Mouse (Mus musculus) cerebellum, postnatal 14 days (tissue): ENCODE data around the gene Pi16.
"Not testable (repeated sequence)": the region's sequence is repeated elsewhere in the genome, so short reads cannot be mapped to it uniquely, and the experiment has no call there.

Source experiments
- DNase-seq, 2 experiments: peaks; one replicate each; pipeline ENCODE4 v3.0.0; 2021; ENCODE audit warnings: mixed read lengths in 2 of 2

Pi16 gene

DNA sequence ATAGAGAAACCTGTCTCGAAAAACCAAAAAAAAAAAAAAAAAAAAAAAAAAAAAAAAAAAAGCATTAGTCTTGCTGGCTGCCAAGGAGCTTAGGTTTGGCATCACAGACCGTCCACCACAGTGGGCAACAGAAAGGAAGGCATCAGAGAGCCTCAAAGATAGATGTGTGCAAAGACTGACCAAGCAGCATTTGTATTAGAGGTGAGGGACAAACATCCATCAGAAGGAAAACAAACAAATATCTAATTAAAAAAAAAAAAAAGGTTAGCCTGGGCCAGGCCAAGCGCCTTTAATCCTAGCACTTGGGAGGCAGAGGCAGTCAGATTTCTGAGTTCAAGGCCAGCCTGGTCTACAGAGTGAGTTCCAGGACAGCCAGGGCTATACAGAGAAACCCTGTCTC is at the start of gene Pi16:
Gene Pi16 (plus strand): TSS at position 301 of the 400 bp plus-strand sequence.
- DNase-seq = not testable (repeated sequence)

DNA sequence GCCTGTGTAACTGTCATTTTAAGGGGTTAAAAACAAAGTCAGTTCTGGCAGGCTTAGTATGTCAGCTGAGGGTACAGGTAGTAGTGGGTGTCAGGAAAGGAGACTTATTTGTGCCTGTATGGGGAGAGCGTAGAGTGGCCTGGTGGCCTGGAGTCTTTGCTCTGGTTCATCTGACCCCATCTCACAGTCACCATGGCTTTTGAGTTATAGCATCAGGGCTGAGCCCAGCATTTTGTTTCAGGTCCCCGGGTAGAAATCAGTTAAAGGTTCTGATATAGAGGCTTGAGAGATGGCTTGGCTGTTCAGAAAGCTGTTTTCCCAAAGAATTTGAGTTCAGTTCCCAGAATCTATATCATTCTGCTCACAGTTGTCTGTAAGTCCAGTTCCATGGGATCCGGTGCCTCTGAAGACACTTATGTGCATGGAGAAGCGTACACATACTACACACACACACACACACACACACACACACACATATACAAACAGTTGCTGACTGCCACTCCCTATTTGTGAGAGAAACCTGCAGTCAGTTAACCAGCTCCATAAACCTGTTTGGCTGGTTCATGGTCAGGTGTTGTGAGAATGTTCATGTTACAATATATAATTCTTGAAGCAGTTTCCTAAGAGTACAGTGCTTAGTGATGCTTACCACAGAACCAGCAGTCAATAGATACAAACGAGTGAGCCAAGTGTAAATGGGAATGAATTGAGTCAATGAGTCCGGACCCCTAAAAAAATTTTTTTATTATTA is 49.4 kb upstream of the Pi16 start:
- peak in 1 of 2 experiments; percentile 31 for DNase-seq

DNA sequence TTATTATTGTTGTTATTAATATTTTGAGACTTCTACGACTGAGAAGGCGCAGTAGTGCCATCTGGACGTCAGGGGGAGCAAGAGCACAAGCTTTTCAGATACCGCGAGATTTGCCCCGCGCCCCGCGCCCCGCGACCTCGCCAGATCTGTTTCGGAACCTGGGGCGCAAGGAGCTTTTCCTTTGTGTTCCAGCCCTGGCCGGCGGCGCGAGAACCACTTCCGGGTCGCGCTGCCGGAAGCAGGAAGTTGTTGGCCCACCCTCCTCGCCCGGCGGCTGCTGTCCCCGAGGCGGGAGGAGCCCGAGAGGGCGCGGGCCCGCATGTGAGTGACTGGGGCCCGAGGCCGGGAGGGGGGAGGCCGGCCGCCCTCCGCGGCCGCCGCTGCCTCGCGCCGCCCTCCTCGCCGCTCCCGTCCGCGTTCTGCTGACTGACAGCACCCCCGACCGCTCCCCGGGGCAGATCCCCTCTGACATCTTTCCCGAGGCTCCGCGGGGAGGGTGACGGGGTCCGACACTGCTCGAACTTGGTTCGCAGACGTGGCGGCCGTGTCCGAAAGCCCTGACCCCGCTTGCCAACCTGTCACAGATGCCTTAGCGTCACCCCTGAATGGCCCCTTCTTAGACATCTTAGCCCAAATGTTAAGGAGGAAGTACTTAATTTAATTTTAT is 48.7 kb upstream of the Pi16 start, which contains the start of gene BC004004:
Gene BC004004 (plus strand): TSS at position 107 of the 667 bp plus-strand sequence.
- DNase-seq = peak; percentile 98

DNA sequence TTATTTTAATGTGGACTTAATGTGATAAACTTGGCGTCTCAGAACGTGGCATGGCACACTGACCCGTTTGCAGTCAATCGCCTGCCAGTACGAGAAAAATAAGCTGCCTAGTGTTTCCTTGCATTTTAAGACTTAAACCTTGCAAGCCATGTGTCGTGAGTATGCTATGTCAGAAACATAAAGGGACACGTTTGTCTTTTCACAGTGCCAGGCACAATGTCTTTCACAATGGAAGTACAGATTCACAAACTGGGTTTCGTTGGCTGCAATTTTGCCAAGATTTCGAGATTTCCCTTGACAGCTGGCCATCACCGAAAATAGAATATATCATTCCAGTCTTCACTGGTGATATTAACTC is 48.2 kb upstream of the Pi16 start:
- no peak for DNase-seq

DNA sequence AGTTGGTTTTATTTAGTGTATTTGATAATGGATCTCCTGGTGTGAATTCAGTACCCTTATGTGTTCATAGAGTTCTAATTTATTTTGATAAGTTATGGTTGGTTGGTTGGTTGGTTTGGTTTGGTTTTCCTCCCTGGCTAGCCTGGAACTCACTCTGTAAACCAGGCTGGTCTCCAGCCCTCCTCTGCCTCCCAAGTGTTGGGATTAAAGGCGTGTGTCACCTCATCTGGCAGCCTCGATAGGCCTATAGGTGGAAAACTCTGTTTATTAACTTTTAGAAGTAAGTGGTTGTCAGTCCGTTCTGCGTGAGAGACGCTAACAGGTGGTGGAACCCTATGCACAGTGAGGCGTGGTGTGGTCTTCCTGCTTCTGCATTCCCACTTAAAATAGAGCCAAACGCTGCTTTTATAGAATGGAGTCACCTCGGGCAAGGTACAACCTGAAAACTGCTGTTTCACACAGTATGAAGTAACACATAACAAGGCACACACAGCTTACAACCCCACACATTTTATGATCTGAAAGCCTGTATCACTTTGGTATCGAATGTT is 47.3 kb upstream of the Pi16 start:
- DNase-seq = no peak

DNA sequence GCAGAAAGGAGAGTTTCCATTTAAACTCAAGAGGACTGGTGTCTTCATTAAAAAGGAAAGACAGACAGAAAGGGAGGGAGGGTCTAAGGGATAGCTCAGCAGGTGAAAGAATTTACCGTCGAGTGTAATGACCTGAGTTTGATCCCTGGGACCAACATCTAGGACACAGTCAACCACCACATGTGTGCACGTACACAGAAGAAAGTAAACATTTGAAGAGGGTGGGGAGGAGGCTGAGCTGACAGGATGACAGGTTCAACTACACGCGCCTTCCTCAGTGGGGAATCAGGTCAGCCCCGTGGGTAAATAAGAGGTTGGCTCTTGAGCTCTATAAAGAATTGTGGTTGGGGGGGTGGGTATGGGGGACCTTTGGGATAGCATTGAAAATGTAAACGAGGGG is 44.3 kb upstream of the Pi16 start:
- no peak for DNase-seq

DNA sequence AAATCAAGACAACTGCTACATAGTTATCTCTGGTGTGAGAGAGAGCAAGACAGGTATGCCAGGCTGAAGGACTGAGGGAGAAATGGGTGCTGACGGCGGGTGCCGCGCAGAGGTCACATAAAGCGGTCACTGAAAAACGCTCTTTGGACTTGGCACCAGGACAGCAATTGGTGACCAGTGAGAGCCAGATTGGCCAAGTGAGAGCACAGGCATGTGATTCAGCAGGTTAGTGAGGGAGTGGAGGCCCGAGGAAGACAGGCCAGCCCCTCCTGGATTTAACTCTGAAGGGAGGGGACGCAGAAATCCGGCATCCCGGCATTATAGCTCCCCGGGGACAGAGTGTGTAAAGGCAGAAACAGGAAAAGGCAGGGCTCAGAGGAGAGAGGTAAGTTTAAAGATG is 43.6 kb upstream of the Pi16 start:
- no peak for DNase-seq

DNA sequence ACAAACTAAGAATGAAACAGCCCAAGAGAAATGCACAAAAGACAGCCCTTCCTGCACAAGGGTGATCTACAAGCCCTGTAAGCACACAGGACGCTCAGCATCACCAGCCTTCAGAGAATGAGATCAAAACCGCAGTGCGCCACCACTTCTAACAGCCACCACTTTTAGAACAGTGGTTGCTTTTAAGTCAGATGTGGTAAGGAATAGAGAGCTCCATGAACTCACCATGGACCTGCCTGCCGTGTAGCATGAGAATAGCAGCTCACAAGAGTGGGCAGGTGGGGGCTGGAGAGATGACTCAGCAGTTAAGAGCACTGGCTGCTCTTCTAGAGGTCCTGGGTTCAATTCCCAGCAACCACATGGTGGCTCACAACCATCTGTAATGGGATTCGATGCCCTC is 37.1 kb upstream of the Pi16 start:
- DNase-seq = no peak

DNA sequence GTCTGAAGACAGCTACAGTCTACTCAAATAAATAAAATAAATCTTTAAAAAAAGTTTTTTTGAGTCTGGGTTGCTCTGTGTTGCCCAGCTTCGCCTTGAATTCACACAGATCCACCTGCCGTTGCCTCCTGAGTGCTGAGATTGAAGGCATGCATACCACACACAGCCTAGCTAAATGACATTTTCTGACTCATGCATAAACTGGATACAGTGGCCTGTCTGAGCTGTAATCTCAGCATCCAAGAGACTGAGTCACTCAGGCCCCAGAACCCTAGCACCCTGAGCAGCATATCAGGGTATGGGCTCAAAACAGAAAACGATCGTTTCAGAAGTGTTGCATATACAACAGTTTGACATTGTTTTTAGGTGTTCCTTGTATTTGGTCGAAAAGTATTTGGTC is 35.9 kb upstream of the Pi16 start:
- DNase-seq = no peak

DNA sequence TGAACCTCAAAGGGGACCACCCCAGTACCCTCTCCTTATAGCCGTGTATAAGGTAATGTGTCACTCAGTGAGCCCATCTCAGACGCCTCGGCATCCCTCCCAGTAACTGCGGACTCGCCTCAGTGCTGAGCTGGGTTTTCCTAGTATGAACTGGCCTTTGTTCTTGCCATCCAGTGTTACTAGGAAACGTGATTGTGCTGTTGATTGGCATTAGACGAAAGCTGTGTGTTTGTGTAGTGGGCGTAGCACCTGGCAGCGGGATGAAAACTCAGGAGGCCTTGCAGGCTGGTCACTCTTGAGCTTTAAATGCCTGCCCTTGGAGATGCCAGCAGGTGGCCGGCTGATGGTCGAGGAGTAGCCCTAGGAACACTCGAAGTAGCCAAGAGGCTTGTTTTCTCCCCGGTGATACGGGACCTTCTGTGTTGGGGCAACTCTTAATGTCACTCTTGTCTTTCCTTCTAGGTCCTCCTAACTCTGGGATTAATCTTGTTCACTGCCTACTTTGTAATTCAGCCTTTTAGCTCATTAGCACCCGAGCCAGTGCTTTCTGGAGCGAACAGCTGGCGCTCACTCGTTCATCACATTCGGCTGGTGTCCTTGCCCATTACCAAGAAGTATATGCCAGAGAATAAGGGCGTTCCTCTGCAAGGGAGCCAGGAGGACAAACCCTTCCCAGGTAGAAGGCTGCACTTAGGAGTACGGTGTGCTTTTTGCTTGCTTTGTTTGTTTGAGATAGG is 35.1 kb upstream of the Pi16 start:
- DNase-seq = no peak

DNA sequence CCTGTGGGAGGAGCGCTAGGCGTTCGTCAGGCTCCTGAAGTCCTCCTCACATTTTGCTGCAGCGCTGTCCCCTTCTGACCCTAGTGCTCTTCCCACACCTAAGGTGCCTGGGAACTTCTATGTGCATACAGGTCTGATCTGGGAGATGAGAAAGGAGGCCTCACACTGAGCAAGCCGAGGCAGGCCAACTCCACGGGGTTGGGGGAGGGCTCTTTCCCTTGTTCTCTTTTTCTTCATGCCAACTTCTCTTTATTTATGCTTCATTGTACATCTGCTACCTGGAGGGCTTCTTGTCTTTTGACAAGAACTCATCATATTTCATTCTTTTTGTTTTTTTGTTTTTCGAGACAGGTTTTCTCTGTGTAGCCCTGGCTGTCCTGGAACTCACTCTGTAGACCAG is 25.7 kb upstream of the Pi16 start:
- no peak for DNase-seq

DNA sequence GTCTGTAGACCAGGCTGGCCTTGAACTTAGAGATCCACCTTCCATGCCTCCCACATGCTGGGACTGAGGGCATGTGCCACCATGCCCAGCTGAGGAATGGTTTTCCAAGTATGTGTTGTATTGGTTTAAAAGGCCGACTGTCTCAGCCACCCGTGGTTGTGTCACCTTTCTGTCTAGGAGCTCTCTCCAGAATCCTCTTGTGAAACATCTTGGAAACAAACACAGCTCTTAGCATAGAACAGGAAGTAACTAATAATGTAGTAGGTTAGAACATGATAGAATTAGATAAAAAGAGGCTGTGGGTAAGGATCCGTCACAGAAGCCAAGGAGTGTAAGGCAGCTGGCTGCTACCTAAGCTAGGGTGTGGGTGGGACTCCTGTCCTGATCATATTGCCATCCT is 24.5 kb upstream of the Pi16 start:
- no peak for DNase-seq

DNA sequence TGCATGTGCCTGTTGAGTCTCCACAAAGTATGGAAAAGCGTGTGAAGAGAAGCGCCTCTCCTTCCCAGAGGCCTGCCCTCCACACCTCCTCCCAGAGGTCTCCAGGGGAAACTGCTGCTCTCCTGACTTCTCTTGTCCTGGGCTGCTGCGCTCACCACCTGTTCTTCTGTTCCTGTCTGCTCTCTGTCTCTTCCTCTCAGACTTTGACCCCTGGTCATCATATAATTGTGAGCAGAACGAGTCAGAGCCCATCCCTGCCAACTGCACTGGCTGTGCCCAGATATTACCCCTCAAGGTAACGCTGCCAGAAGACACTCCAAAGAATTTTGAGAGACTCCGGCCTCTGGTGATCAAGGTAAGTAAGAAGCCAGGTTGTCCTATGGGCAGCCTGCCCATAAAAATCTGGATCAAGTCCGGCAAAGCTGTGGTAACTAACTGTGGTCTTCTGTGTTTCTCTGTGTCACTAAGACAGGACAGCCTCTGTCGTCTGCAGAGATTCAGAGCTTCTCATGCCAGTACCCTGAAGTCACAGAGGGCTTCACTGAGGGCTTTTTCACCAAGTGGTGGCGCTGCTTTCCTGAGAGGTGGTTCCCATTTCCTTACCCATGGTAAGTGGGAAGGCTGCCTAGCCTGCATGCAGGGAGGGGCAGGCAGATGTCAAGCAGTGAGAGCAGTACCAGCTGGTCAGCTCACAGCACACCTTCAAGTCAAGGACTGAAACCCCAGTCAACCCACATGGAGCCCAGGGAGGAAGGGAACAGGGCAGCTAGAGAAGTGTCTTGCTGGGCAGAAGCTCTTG is 23.5 kb upstream of the Pi16 start:
- peak; percentile 43 to 74 for DNase-seq

DNA sequence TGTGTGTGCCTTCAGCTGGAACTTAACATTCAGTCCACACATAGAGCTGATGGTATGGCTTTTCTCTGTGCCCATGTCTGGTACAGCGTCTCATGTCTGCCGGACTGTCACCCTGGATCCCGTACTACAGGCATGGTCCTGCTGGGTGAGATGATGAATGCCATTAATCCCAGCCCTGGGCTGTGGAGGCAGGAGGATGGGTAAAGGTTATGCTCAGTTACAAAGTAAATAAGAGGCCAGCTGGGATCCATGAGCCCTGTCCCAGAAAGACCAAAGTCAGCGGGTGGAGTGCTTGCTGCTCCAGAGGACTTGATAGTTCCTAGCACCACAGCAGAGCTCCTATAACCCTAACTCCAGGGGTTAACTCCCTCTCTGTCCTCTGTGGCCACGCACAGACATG is 21.6 kb upstream of the Pi16 start:
- no peak for DNase-seq

DNA sequence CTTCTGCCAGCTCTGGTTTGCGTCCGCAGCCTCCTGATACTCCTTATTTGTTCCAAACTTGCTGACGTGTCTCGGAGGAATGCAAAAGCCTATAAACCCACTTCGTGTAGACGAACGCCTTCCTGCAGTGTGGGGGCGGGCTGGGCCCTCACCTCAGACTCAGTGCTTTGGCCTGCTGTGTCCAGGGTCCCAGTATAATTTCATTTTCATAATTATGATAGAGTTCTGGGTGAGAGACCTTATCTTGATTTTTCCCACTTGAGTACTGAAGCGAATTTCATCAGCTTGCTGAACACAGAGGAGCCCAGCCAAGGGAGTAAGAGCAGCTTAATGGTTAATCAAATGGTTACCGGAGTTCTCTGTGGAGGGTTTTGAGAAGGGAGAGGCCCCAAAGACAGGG is 20.2 kb upstream of the Pi16 start:
- DNase-seq = no peak

DNA sequence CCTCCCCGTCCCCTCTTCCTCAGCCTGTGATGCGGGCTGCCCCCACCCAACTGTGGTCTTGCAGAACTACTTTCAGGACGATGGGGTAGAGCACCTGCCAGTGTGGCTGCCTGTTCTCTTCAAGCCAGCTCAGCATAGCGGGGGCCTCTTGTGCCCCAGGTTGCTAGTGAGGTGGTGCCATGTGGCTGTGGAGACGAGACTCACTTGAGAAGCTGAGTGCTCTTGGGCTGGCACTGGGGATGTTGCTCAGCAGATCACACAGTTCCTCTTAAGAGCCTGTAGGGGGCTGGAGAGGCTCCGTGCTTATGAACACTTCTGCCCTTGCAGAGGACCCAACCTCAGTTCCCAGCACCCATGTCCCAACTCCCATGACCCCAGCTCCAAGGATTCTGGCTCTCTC is 19.7 kb upstream of the Pi16 start:
- DNase-seq = no peak

DNA sequence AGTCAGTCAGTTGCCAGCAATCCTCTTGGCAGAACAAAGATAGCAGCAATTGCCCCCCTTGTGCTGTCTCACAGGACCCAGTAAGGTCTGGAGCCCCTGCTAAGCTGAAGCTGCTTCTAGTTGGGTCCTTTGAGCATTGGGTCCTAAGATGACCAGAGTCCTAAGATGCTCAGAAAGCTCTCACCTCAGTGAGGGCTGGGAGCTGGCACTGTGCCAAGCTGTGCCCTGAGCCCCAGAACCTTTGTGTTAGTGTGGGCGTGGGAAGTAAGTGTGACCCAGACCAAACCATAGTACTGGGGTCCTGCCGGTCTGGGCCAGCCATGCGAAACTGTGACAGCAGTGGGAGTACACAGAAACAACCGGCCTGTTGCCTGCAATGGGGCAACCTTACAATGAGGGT is 18.2 kb upstream of the Pi16 start:
- peak; percentile 36 to 41 for DNase-seq

DNA sequence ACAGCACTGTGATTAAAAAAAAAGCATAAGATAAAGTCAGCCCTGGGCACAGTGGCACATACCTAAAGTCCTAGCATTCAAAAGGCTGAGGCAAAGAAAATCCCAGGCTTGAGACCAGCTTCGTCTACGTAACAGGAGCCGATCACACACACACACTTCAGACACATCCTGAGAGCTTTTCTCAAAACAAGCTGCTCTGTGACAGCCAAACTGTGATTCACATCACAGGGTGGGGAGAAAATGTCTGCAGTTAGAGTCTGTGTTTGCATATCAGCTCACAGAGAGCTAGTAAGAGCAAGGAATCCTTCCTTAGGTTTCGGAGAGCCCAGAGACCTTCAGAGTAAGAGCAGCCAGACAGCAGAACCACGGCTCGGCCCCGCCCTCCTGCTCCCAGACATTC is 16.6 kb upstream of the Pi16 start:
- DNase-seq = no peak

DNA sequence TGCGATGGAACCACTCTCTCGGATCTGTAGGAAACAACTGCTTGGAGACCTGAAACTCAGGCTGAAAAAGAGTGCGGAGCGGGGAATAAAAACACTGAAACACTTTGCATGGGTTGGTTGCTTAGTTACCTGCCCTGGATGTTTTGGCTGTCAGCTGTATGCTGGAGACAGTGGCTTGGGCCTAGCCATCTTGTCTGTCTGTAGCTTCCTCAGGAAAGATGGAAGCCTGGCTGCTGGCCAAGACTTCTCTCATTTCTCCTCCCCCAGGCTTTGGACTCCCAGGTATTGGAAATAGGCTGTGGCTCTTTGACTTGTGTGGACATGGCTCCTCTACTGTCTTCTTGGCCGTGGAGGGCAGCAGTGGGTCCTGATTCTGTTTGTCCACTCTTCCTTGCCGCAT is 16.1 kb upstream of the Pi16 start:
- no peak for DNase-seq

DNA sequence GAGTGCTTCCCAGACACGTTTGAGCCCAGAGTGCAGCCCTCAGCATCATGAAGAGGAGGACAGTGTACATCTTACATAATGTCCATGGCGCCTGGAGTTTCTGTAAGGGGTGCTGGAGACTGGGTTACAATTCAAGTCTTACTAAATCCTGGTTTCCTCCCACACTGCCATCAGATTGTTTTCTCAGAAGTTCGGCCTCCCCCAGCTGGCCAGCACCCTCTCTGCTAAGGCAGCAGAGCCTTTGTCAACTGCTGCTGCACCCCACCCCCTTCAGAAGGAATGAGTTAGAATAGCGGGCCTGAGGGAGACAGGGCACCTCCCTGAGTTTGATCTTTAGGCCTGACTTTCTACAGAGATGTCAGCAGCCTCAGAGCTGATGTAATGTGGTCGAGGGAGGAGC is 15.3 kb upstream of the Pi16 start:
- no peak for DNase-seq

DNA sequence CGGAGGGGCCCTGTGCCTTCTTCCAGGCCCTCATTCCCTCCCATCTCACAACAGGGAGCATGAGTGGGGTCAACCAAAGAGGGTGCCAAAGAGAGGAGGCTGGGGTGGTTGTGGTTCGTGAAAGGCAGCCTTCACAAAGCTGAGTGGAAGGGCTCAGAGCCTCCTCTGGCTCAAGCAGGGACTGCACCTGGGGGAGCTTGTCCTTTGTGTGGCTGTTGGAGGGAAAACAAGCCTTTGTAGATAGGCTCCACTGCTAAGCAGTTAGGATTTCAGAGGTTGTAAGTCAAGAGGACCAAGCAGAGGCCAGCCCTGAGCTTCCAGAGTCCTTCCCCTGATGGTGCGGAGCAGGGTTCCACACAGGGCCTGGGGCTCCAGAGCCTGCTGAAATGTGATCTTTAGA is 14.4 kb upstream of the Pi16 start:
- DNase-seq = peak in 1 of 2 experiments; percentile 20

DNA sequence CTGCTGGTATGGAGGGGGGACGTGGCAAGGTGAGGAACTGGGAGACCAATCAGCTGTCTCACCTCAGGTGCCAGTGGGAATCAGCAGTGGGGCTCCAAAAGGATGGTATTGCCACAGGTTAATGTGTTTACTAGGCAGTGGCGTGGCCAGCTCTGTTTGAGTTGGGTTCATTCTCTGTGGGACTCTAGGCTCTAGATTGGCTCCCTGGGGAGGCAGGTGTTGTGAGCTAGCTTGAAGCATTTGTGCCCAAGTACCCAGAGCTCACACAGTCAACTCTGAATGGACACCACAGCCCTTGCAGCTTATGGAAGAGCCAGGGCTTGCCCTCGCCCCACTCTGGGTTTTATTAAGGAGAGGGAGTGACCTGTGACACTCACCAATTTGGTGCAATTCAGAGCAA is 13.6 kb upstream of the Pi16 start:
- DNase-seq = no peak
